Mouse (Mus musculus) bone marrow, adult 2 months (tissue): ENCODE results near the gene Slk.

Experiments
- CTCF ChIP-seq: fragments of 200-500 bp; IDR thresholded peaks from 2 replicates; pipeline ENCODE4 v1.5.1; 2011; ENCODE audit warnings: low read length, control low read depth; ENCODE audit not compliant: control insufficient read depth, insufficient read depth
- POLR2A ChIP-seq: fragments of 200-500 bp; IDR thresholded peaks from 2 replicates; pipeline ENCODE4 v1.6.1; 2011; ENCODE audit warnings: low read depth, mild to moderate bottlenecking, control low read depth, low read length, borderline replicate concordance; ENCODE audit not compliant: control insufficient read depth

DNA sequence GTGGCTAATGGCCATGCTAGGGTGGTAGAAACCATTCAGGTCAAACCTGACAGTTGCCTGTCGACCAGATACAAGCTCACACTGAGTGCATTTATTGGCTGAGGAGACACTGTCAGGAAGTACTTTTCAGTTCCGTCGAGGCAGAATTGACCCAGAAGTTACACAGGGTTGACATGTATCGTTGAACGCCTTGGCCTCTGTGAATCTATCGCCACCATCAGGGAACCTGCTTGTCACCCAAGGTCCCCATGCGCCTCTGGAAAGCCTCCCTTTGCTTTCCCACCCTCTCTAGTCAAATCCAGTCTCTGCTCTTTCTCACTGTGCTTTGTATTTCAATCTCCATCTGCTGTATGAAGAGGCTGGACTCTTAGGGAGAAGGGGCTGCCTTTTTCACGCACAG, 13.5 kb upstream of the Slk start:
- TF ChIP-seq POLR2A = no peak
- no peak for TF ChIP-seq CTCF
